Mouse (Mus musculus) naive thymus-derived CD4-positive, alpha-beta T cell, adult 2 months (primary cell): ENCODE data around the gene Szt2.

Experiments used
- DNase-seq: peaks from one replicate; pipeline ENCODE4 v3.0.0-alpha.2; 2011; ENCODE audit warnings: low read depth

Szt2 gene

DNA sequence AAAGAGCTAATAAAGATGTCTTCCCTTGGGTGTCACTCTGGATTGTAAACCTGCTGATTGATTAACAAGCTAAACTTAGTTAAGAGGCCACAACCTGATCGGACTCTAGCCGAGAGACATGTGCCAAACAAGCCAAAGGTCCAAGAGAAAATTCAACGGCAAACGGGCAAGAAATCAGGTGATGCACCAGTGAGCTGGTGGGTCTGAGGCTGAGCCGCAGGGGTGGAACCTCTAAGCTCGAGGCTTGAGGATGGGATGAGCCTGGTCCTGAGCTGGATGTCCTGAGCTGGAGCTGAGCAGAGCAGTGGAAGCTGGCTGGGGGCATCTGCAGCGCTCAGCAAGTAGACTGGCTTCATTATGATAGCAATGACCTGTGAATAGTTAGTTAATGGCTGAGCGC, 51.6 kb downstream of the Szt2 start:
- DNase-seq: no peak

GRCm38 (mm10) chr4:118356738-118357137, 52.3 kb downstream of the Szt2 start:
- no peak for DNase-seq

DNA sequence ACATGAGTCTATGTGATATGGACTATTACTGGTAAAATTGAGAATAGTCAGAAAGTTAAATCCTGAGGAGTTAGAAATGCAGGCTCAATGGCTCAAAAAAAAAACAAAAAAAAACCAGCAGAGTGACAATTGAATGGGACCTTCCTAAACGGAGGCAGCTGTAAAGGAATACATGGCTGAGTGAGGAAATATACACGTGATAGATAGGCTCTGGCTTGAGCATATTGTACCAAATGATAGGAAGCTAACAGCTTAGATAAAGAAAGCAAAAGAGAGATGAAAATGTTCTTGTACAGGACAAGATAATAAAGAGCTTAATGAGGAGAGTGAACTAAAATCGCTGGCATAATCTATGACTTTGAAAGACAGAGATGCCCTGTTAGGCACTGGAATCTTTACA, 54.8 kb downstream of the Szt2 start:
- DNase-seq: no peak

GRCm38 (mm10) chr4:118353689-118354088, 55.4 kb downstream of the Szt2 start:
- no peak for DNase-seq

GRCm38 (mm10) chr4:118351828-118352227, 57.2 kb downstream of the Szt2 start:
- DNase-seq: no peak

GRCm38 (mm10) chr4:118350864-118351263, 58.2 kb downstream of the Szt2 start:
- DNase-seq: no peak

DNA sequence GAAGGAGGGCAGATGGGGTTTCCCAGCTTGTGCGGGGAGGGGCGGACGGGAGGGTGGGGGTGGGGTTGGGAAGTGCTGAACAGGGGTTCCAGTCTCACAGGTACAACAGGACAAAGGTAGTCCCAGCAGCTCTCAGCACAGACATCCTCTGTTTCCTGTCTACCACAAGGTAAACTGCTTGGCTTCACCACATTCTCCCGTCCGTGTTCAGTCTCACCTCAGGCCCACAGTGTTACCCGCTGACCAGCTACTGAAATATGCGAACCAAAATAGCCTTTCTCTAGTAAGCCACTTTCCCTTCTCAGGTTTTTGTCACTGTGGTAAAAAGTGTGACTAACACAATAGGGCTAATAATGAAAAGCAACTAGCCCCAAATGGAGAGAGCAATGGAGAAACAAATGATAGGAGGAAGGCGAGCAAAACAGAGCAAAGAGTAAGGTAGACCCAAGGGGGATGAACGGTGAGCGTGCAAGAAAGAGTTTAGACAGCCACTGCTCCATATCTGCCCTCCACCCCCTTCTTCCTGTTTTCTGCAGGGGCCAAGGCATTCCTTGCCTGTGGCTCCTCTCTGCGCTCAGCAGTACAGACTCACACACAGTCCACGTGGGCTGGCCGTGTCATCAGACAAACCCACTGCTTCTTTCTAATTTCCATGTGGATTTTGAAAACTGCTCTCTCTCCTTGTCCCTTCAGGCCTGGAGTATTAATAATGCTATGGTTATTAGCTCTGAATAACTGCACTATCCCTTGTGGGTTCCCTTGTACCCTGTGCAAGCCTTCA, 61.4 kb downstream of the Szt2 start:
- DNase-seq: no peak

DNA sequence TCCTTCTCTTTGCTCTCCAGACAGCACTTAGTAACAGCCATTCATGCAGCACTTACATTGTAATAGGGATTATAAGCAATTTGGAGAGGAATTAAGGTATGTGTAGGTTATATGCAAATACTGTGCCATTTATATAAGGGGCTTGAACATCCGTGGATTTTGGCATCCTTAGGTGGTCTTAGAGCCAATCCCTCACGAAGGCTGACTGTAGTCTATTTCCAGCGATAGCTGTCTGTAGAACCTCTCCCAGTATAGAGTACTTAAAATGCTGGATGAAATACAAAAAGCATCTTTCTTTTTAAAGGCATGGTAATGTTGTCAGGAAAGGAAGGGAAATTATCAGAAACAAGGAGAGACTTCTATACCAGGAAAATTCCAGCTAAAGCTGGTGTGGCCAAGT, 67.6 kb downstream of the Szt2 start:
- DNase-seq: no peak

GRCm38 (mm10) chr4:118336658-118337057, 72.4 kb downstream of the Szt2 start:
- DNase-seq: peak; percentile 58

GRCm38 (mm10) chr4:118335991-118336390, 73.1 kb downstream of the Szt2 start:
- DNase-seq: no peak

DNA sequence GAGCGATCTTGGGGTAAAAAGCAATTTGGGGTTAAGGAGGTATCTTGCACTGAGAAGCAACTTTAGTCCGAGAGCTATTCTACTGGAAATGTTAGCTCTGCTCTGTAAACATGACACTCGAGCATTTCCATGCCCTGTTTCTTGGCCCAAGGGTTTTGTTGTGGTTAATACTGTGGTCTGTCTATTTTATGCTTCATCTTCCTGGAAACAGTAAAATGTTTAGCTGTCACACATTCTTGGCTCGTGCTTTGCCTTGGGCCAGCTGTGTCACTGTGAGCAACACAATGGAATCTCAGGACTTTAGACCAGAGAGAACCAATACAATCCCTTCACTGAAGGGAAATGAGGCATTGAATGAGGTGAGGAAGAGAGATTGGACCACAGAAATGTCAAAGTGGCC, 77.3 kb downstream of the Szt2 start:
- no peak for DNase-seq

DNA sequence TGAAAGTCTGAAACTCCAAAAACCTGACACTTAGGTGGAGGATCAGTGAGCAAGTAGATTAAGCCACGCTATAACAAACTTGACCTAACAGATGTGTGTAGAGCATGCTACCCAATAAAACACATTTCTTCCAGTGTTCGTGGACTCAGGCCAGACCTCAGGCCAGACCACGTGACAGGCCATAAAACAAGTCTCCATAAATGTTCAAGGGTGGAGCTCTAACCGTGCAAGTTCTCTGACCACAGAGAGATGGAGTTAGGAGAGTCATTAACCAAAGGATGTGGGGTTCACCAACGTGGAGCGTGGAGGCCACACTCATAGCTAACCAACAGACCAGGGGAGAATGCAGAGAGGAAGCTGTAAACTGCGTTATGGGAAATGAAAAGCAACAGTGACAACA, 82.6 kb downstream of the Szt2 start:
- no peak for DNase-seq

DNA sequence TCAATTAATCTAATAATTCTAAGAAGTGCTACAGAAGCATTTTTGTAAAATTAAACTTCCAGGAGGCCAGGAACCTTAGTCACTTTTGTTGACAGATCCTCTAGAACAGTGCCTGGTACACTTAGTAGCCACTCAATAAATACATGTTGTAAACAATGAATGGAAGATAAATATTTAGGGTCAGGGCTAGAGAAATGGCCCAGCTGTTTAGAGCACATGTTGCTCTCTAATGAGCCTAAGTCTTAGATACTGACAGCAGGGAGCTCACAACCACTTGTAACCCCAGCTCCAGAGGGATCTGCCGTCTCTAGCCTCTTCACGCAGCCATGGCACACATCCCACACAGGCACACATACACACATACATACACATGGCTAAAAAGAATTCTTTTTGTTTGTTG, 88.4 kb downstream of the Szt2 start:
- no peak for DNase-seq

DNA sequence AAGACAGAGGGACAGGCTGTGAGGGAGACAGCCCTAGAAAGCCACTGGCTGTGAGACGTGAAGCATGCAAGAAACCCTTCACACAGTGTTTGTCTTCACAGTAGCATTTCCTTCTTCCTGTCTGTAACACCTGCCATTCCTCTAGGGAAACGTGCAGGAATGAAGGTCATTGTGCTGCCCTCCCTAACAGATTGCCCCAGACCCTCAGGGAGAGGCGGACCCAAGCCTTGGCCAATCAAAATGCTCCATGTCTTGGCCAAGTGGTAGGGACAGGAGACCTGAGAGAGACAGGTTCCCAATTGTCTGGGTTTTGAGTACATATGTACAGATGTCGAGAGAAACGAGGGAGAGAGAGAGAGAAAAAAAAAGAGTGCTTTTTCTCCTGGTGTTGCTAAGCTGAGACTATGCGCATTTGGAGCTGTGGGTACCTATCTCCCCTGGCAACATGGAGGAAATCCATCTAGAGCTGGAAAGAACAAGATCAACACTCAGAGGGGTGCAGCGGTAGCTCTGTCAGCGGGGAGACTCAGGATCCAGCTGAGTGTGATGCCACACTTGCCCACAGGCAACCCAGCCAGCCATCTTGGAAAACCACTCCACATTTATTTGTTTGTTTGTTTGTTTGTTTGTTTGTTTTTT, 89.2 kb downstream of the Szt2 start:
- no peak for DNase-seq

DNA sequence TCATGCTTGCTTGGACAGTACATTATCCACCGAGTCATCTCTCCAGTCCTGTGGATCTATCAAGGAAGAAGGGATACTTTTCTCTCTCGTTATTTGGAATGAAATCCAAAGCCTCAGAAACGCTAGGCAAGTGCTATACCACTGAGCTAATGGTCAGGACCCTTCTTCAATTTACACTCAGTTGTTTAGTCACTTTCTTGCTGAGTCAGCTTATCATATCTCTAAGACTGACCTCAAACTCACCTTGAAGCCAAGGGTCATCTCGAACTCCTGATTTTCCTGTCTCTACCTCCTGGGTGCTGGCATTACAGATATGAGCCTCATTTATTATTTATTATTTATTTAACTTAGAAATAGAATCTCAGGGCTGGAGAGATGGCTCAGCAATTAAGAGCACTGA, 92.4 kb downstream of the Szt2 start:
- DNase-seq: no peak

DNA sequence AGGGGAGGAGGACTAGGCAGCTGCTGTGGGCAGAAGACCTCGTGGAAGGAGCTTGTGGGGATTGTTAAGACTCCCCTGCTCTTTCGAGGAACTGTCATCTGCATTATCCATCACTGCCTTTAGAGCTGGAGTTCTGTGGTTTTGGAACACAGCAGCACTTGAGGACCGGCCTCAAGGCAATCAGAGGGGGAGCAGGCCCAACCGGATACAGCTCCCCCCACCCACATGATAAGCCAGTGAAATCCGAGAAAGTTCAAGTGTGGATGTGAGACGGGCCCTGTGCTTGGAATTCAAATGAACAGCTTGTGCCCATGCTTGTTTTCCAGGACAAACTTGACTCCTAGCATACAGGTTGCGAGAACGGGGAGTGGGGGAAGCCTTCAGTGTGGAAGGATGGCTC, 93.8 kb downstream of the Szt2 start:
- DNase-seq: no peak
